Mouse (Mus musculus): ENCODE measurements around the gene Il1b. TPM values are rescaled to one million over a fixed set of nuclear protein-coding genes. Genes with fewer than 3 reads are reported as not detected.

Gene Il1b
- total RNA-seq (2023), result 0.61 to 3.7 TPM (median 1.3 TPM) in 3 of 4 replicates, not detected in the other

DNA sequence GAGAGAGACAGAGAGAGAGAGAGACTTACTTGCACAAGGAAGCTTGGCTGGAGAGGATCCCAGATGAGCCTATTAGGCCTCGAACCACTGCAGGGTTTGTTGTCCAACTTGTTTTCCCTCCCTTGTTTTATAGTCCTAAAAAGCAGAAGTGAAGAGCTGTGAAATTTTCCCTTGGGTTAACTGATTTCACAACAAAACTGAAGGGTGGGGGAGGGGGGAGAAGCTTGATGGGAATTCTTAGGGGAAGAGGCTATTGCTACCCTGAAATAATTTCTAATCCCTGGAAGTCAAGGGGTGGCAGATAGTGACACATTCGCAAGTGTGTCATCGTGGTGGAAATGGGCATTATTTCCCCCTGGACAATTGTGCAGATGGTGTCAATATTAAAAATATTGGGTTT, at the start of gene Il1b:
Gene Il1b, minus strand, starts transcription at position 101 of the 400 bp plus-strand sequence.

Other genes starting within 250 kb of the Il1b start
- 14.6 to 18.4 TPM (median 17.5 TPM) in 4 replicates for gene Chchd5, start 241.4 kb downstream of the Il1b start, total RNA-seq (2023)
- gene Slc20a1, start 172.4 kb downstream of the Il1b start, total RNA-seq (2023), result 214 to 240 TPM (median 218 TPM) in 4 replicates
- 1.2 to 2.2 TPM (median 1.5 TPM) in 4 replicates for gene Ckap2l, start 73.9 kb downstream of the Il1b start, total RNA-seq (2023)
- gene Il1a, start 61.2 kb downstream of the Il1b start, total RNA-seq (2023), result 0.38 TPM in 1 of 4 replicates, not detected in the others
- gene F830045P16Rik, start 165.5 kb upstream of the Il1b start, total RNA-seq (2023), result not detected in 4 replicates
- 8.4 to 14.3 TPM (median 11.7 TPM) in 4 replicates for gene Sirpa, start 221.7 kb upstream of the Il1b start, total RNA-seq (2023)

Data from B cell, adult 62 days (primary cell).